Mouse (Mus musculus): ENCODE results near the gene Chpf2. TPM values are rescaled to one million over a fixed set of nuclear protein-coding genes. Genes with fewer than 3 reads are reported as not detected.

The Chpf2 gene
- polyA plus RNA-seq, 1 experiment, result 20.6 TPM

DNA sequence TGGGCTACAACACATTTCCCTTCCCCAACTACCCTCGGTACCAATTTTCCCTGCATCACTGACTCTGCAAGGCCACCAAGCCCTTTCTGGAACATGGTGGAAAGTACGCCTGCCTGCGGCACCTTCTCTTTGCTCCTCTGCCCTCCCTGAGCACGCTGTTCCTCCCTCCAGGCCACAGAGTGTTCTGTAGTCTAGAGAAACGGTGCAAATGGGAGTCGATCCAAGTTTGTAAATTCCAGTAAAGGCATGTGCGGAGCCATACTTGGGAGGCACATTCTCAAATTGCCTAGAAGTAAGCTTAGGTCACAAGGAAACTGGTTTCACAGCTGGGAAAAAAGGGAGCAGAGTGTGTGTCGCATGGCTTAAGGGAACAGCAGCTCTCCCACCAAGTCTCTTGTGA is 33.6 kb downstream of the Chpf2 start:
- 82% methylated on average over 8 of the region's 8 CpGs for WGBS
- no peak overlapping the region for H3K4me3 ChIP-seq (replicated peaks; ENCODE audit: control insufficient read depth, low read depth, low read length)
- no peak overlapping the region for H3K27ac ChIP-seq (ENCODE audit: control insufficient read depth, insufficient read depth, low read depth, low read length, poor library complexity)
- no peaks in the 10 kb centered on the region for H3K4me1 ChIP-seq (ENCODE audit: control insufficient read depth, insufficient read depth, low read length)
- TF ChIP-seq CTCF (IDR thresholded peaks at IDR 0.05; ENCODE audit: control insufficient read depth, insufficient read depth, low read length) (no peak), POLR2A (IDR thresholded peaks at IDR 0.05; ENCODE audit: borderline replicate concordance, control insufficient read depth, low read depth, low read length) (no peak)

DNA sequence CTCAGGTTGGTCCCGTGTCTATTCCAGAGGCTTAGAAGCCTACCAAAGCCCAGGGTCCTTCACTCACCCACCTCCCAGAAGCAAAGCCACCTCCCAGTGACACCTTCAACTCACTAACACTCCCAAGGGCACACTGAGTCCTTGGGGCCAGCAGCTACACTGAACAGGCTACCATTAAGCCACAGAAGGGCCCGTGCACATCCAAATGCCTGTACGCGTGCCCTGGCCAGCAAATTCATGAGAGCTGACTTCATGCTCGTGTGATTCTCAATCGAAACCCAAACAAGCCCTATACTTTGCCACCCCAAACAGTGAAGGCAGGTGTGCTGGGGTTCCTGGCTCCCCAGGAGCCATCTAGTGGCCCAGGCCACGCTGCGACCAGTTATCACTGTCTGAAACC is 34.1 kb downstream of the Chpf2 start:
- H3K4me3 ChIP-seq (replicated peaks; ENCODE audit: control insufficient read depth, low read depth, low read length), result no peak overlapping the region
- H3K27ac ChIP-seq (ENCODE audit: control insufficient read depth, insufficient read depth, low read depth, low read length, poor library complexity), result no peak overlapping the region
- 78% methylated on average over 8 of the region's 8 CpGs for WGBS
- TF ChIP-seq POLR2A (IDR thresholded peaks at IDR 0.05; ENCODE audit: borderline replicate concordance, control insufficient read depth, low read depth, low read length) (no peak), CTCF (IDR thresholded peaks at IDR 0.05; ENCODE audit: control insufficient read depth, insufficient read depth, low read length) (no peak)
- no peaks in the 10 kb centered on the region for H3K4me1 ChIP-seq (ENCODE audit: control insufficient read depth, insufficient read depth, low read length)

DNA sequence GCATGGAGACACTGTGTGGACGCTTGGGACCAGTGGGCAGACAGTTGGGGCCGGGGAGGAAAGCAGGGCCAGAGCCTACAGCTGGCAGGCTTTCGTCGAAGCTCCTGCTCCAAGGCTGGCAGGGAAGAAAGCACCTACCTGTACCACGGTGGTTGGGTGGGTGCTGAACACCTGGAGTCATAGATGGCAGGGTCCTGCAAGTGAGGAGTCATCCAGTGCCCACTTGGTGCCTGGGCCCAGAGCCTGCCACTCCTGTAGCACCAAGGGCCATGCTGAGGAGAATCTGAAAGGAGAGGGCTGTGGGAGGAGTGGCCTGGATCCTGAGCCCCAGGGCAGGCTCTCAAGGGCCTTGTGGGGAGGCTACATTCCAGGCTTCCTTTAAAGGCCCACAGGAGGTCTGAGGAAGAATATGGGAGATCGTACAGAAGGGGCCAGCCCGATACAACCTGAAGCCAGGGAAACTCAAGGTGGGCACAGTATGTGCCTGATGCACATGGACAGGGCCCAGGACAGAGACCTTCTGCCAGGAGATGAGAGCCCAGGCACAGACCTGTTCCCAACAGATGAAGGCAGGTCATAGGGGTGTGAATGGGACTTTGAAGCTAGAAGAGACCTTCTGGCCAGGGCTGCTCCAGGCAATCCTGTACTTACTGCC is 36.0 kb downstream of the Chpf2 start:
- Histone ChIP-seq H3K27ac (ENCODE audit: control insufficient read depth, insufficient read depth, low read depth, low read length, poor library complexity) (no peak overlapping the region), H3K4me3 (replicated peaks; ENCODE audit: control insufficient read depth, low read depth, low read length) (no peak overlapping the region), H3K4me1 (ENCODE audit: control insufficient read depth, insufficient read depth, low read length) (no peaks in the 10 kb centered on the region)
- TF ChIP-seq CTCF (IDR thresholded peaks at IDR 0.05; ENCODE audit: control insufficient read depth, insufficient read depth, low read length), result no peak
- no peak for TF ChIP-seq POLR2A (IDR thresholded peaks at IDR 0.05; ENCODE audit: borderline replicate concordance, control insufficient read depth, low read depth, low read length)
- 75% methylated on average over 7 of the region's 7 CpGs for WGBS

DNA sequence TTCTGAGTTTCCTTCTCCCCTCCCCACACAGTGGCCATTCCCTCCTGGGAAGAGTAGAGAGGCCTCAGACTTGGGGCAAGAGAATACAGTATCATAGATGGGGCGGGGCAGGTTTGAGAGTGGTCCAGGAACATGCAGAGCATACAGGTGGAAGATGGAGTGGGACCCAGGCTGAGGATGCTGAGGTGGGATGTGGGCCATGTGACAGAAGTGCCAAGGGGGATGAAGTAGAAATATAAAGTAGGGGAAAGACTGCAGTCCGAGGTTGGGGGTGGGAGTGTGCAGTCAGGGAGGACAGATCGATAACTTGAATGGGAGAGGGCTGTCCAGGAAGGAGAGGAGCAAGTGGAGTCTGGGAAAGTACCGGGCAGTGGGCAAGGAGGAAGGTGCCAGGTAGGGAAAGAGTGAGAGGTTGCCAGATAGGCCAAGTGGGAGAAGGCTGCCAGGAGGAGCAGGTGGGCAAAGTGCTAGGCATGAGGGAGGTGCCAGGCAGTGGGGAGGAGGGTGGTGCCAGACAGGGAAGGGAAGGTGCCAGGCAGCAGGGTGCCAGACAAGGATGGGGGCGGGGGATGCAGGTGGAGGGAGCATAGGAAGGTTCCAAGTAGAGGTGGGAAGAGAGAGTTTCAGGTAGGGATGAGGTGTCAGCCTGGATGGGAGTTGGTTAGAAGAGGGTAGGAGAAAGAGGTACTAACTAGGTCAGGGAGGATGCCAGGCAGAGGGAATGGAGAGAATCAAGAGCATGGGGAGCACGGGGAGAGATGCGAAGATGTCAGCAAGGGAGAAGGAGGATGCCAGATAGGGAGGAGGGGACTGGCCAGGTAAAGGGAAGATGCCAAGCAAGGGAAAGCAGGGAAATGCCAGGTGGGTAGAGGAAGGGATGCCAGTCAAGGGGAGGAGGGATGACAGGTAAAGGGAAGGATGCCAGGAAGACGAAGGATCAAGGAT is 36.8 kb downstream of the Chpf2 start:
- no peak overlapping the region for H3K27ac ChIP-seq (ENCODE audit: control insufficient read depth, insufficient read depth, low read depth, low read length, poor library complexity)
- no peak overlapping the region for H3K4me3 ChIP-seq (replicated peaks; ENCODE audit: control insufficient read depth, low read depth, low read length)
- no peaks in the 10 kb centered on the region for H3K4me1 ChIP-seq (ENCODE audit: control insufficient read depth, insufficient read depth, low read length)
- no peak for TF ChIP-seq POLR2A (IDR thresholded peaks at IDR 0.05; ENCODE audit: borderline replicate concordance, control insufficient read depth, low read depth, low read length)
- TF ChIP-seq CTCF (IDR thresholded peaks at IDR 0.05; ENCODE audit: control insufficient read depth, insufficient read depth, low read length), result no peak
- 45% methylated on average over 8 of the region's 8 CpGs for WGBS

DNA sequence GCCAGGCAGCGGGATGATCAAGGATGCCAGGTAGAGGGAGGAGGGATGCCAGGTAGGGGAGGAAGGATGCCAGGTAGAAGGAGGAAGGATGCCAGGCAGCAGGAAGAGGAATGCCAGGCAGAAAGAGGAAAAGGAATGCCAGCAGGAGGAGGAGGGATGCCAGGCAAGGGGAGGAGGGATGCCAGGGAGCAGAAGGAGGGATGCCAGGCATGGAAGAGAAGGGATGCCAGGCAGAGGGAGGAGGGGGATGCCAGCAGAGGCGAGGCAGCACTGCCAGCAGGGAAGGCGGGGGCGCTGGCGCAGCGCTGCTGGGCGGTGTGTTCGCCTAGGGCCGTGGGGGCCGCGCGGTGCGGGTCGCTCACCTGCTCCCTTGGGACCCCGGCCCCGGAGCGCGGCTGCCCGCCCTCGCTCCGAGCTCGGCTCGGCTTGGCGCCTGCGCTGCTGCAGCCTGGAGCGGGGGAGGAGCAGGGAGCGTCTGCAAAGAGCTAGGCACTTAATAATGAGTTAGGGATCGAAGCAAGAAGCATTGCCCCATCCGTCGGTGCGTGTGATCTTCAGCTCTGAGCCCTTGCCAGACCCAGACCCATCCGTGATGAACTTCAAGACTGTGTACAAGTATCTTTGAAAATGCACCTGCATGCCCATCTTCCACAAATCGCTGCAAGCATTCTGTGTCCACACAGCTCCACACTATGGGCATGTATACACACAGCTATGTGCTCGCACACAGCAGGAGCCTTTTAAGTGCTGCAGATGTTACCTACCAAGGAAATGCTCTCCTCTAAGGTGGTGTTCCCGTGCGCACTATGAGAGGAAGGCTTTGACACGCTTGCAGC is 37.7 kb downstream of the Chpf2 start, which contains the start of gene Smarcd3:
Smarcd3 (minus strand) TSS at position 426 of the 836 bp plus-strand sequence.
- H3K4me3 ChIP-seq (replicated peaks; ENCODE audit: control insufficient read depth, low read depth, low read length), result no peak within 1 kb of the TSS
- WGBS, result 8% methylated on average over 37 of the region's 37 CpGs
- TF ChIP-seq POLR2A (IDR thresholded peaks at IDR 0.05; ENCODE audit: borderline replicate concordance, control insufficient read depth, low read depth, low read length) (no peak), CTCF (IDR thresholded peaks at IDR 0.05; ENCODE audit: control insufficient read depth, insufficient read depth, low read length) (no peak)
- H3K27ac ChIP-seq (ENCODE audit: control insufficient read depth, insufficient read depth, low read depth, low read length, poor library complexity), result no peak within 1 kb of the TSS
- H3K4me1 ChIP-seq (ENCODE audit: control insufficient read depth, insufficient read depth, low read length), result no peaks in the 10 kb centered on the region

DNA sequence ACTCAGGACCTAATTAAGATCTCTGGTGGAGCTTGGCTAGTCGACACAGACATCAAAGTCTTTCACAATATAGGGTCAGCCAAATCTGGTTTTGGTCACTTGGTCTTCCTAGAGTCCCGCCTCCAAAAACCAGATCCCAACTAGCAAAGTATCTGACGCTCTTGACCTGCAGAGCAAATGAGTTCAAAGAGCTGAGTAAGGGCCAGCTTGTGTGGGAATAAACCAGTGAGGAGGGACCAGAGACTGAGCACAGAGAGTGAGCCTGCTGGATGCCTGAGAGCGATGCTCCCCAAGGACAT is 38.2 kb downstream of the Chpf2 start:
- no peak overlapping the region for H3K4me3 ChIP-seq (replicated peaks; ENCODE audit: control insufficient read depth, low read depth, low read length)
- H3K4me1 ChIP-seq (ENCODE audit: control insufficient read depth, insufficient read depth, low read length), result no peaks in the 10 kb centered on the region
- 61% methylated on average over 4 of the region's 4 CpGs for WGBS
- TF ChIP-seq POLR2A (IDR thresholded peaks at IDR 0.05; ENCODE audit: borderline replicate concordance, control insufficient read depth, low read depth, low read length), result no peak
- no peak for TF ChIP-seq CTCF (IDR thresholded peaks at IDR 0.05; ENCODE audit: control insufficient read depth, insufficient read depth, low read length)
- no peak overlapping the region for H3K27ac ChIP-seq (ENCODE audit: control insufficient read depth, insufficient read depth, low read depth, low read length, poor library complexity)

DNA sequence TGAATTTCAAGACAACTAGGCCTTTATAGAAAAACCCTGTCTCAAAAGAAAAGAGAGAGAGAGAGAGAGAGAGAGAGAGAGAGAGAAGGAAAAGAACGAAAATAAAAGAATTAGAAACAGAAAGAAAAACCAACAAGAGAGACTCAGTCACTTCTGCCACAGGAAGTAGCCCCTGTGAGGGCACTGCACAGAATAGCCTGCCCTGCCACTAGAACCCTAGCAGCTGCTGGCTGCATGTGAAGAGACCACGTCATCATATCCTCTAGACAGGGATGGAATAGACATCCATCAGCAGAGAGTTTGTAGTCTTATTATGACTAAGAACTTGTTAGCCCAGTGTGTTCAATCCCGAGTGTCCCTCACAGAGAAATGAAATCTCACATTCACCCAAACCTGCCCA is 43.2 kb downstream of the Chpf2 start:
- TF ChIP-seq POLR2A (IDR thresholded peaks at IDR 0.05; ENCODE audit: borderline replicate concordance, control insufficient read depth, low read depth, low read length) (no peak), CTCF (IDR thresholded peaks at IDR 0.05; ENCODE audit: control insufficient read depth, insufficient read depth, low read length) (no peak)
- Histone ChIP-seq H3K4me1 (ENCODE audit: control insufficient read depth, insufficient read depth, low read length) (no peaks in the 10 kb centered on the region), H3K27ac (ENCODE audit: control insufficient read depth, insufficient read depth, low read depth, low read length, poor library complexity) (no peak overlapping the region), H3K4me3 (replicated peaks; ENCODE audit: control insufficient read depth, low read depth, low read length) (no peak overlapping the region)
- WGBS, result 24% methylated on average over 3 of the region's 3 CpGs

DNA sequence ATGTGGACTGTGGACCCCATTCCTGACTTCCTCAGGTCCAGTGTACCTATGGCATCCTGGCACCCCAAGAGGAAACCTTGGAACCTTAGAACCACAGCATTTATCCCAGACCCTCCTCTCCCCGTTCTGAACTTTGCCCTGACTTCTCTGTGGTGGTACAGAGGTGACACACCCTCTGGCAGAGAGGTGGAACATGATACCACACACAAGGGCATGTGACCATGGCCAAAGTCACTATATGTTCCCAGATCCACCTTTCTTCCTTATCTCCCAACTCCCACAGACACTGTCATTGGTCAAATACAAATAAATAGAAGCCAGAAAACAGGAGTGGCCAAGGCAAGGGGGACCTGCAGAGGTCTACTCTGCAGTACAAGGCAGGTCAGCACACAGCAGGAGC is 48.6 kb downstream of the Chpf2 start:
- Histone ChIP-seq H3K4me1 (ENCODE audit: control insufficient read depth, insufficient read depth, low read length) (no peaks in the 10 kb centered on the region), H3K27ac (ENCODE audit: control insufficient read depth, insufficient read depth, low read depth, low read length, poor library complexity) (no peak overlapping the region), H3K4me3 (replicated peaks; ENCODE audit: control insufficient read depth, low read depth, low read length) (no peak overlapping the region)
- TF ChIP-seq POLR2A (IDR thresholded peaks at IDR 0.05; ENCODE audit: borderline replicate concordance, control insufficient read depth, low read depth, low read length) (no peak), CTCF (IDR thresholded peaks at IDR 0.05; ENCODE audit: control insufficient read depth, insufficient read depth, low read length) (no peak)
- 53% methylated on average over 1 of the region's 1 CpGs for WGBS

Data from bone marrow, adult 2 months (tissue).